Mouse (Mus musculus) midbrain, embryonic 11.5 days (tissue): Measurements from ENCODE around the gene Nupl1. TPM values are rescaled to one million over a fixed set of nuclear protein-coding genes. Genes with fewer than 3 reads are reported as not detected.

Experiments
- ATAC-seq: fragments of 200-750 bp; cut with Nextera tagmentation; 2 replicates; pipeline ENCODE4 v1.8.0; 2017; ENCODE audit warnings: moderate TSS enrichment, moderate library complexity; ENCODE audit not compliant: low FRiP score
- DNase-seq: peaks from one replicate; pipeline ENCODE4 v3.0.0; 2015; ENCODE audit warnings: low spot score; ENCODE audit errors: missing footprints
- H3K27ac ChIP-seq: fragments of 300-500 bp; sonication (generic); 2 replicates; pipeline ENCODE4 v1.5.1; 2014; ENCODE audit warnings: low read depth, low read length
- H3K27me3 ChIP-seq: fragments of 300-500 bp; sonication (generic); 2 replicates; pipeline ENCODE4 v1.6.1; 2014; ENCODE audit warnings: mild to moderate bottlenecking, low read length, moderate library complexity, mixed read lengths; ENCODE audit not compliant: control insufficient read depth, insufficient read depth
- H3K36me3 ChIP-seq: fragments of 300-500 bp; sonication (generic); 2 replicates; pipeline ENCODE4 v1.6.1; 2014; ENCODE audit warnings: mild to moderate bottlenecking, low read length, moderate library complexity, mixed read lengths; ENCODE audit not compliant: control insufficient read depth, insufficient read depth
- H3K4me1 ChIP-seq: fragments of 300-500 bp; sonication (generic); 2 replicates; pipeline ENCODE4 v1.6.1; 2014; ENCODE audit warnings: low read length; ENCODE audit not compliant: control insufficient read depth, insufficient read depth
- H3K4me2 ChIP-seq: fragments of 300-500 bp; sonication (generic); 2 replicates; pipeline ENCODE4 v1.6.1; 2014; ENCODE audit warnings: mild to moderate bottlenecking, moderate library complexity
- H3K4me3 ChIP-seq: fragments of 300-500 bp; sonication (generic); 2 replicates; pipeline ENCODE4 v1.5.1; 2014; ENCODE audit warnings: low read depth, low read length
- H3K9ac ChIP-seq: fragments of 300-500 bp; sonication (generic); 2 replicates; pipeline ENCODE4 v1.6.1; 2014; ENCODE audit warnings: low read length
- H3K9me3 ChIP-seq: fragments of 300-500 bp; sonication (generic); 2 replicates; pipeline ENCODE4 v1.6.1; 2016; ENCODE audit warnings: low read length; ENCODE audit not compliant: control insufficient read depth
- WGBS: fragments of 180-500 bp; shearing (Covaris S2); extraction: QIAGEN DNeasy Blood & Tissue Kit; methylation state at CpG from one replicate; pipeline ENCODE4 v1.1.7; 2014; 5-methylcytosine and 5-hydroxymethylcytosine counted together
- polyA plus RNA-seq: library from polyadenylated mRNA; unstranded; fragments of >200 nt; fragmentation: Nextera tagmentation; extraction: Ambion mirVana; gene quantifications from 2 replicates; pipeline ENCODE4 v1.2.1, GENCODE M21; 2014

The Nupl1 gene
- polyA plus RNA-seq, 1 experiment from 2014 or later, result 0.04 TPM

GRCm38 (mm10) chr14:60252004-60253000 is 1.1 kb upstream of the Nupl1 start:
- no peaks in the 10 kb centered on the region for H3K36me3 ChIP-seq
- H3K4me3 ChIP-seq, result peak overlapping the region; percentile 97
- ATAC-seq (0 out of 2 replicates have a peak, but pooled peaks have one; percentile 6), DNase-seq (no peak)
- peak overlapping the region; percentile 62 for H3K27ac ChIP-seq
- H3K9ac ChIP-seq, result peak overlapping the region; percentile 97
- H3K27me3 ChIP-seq, result no peaks in the 10 kb centered on the region
- peaks cover 9% of the 10 kb centered on the region for H3K4me1 ChIP-seq
- no peaks in the 10 kb centered on the region for H3K9me3 ChIP-seq
- 21% methylated on average over 15 of the region's 15 CpGs for WGBS
- peak overlapping the region; percentile 87 for H3K4me2 ChIP-seq

- Histone ChIP-seq H3K36me3 (no peaks in the 10 kb centered on the region), H3K27ac (peak overlapping the region; percentile 88), H3K9me3 (no peaks in the 10 kb centered on the region), H3K4me1 (peaks cover 9% of the 10 kb centered on the region), H3K4me3 (peak overlapping the region; percentile 97), H3K27me3 (no peaks in the 10 kb centered on the region), H3K9ac (peak overlapping the region; percentile 97), H3K4me2 (peak overlapping the region; percentile 87)
- under 1% methylated on average over 39 of the region's 39 CpGs for WGBS
- no peak for DNase-seq
- ATAC-seq, result peak; percentile 71
Measured at GRCm38 (mm10) chr14:60250879-60251278, 352 bp downstream of the Nupl1 start.

- Histone ChIP-seq H3K36me3 (no peaks in the 10 kb centered on the region), H3K4me3 (peak overlapping the region; percentile 97), H3K4me2 (peak overlapping the region; percentile 87), H3K27ac (no peak overlapping the region), H3K4me1 (peaks cover 9% of the 10 kb centered on the region), H3K27me3 (no peaks in the 10 kb centered on the region), H3K9ac (peak overlapping the region; percentile 97), H3K9me3 (no peaks in the 10 kb centered on the region)
- 29% methylated on average over 8 of the region's 8 CpGs for WGBS
- DNase-seq (no peak), ATAC-seq (no peak)
Measured at GRCm38 (mm10) chr14:60250366-60250765, 865 bp downstream of the Nupl1 start.

GRCm38 (mm10) chr14:60238551-60238950 is 12.7 kb downstream of the Nupl1 start:
- no peak for DNase-seq
- no peak overlapping the region for H3K27ac ChIP-seq

DNA sequence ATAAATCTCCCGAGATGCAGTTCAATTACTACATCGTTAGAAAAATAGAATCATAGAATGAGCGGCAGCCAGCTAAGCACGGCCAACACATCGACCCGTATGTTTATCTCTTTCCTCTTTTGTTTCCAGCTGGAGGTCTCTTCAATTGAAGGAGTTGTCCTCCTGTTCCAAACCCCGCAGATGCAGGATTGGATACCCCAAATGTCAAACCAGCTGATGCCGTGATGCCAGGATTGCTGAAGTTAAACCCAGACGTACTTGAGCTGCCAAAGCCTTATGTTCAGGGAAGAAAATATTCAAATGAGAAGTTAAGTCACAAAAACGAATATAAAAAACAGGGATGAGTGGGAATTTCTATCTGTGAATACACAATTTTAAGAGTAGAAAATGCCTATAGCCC is 31.3 kb downstream of the Nupl1 start:
- 93% methylated on average over 10 of the region's 10 CpGs for WGBS
- ATAC-seq (no peak), DNase-seq (no peak)
- H3K9ac ChIP-seq, result no peak overlapping the region
- no peak overlapping the region for H3K4me3 ChIP-seq
- H3K4me1 ChIP-seq, result no peaks in the 10 kb centered on the region
- H3K4me2 ChIP-seq, result no peak overlapping the region
- H3K36me3 ChIP-seq, result peaks cover 6% of the 10 kb centered on the region
- H3K9me3 ChIP-seq, result no peaks in the 10 kb centered on the region
- H3K27ac ChIP-seq, result no peak overlapping the region
- no peaks in the 10 kb centered on the region for H3K27me3 ChIP-seq

More at GRCm38 (mm10) chr14:60238551-60238950, 12.7 kb downstream of the Nupl1 start:
- Histone ChIP-seq H3K4me1 (no peaks in the 10 kb centered on the region), H3K9me3 (no peaks in the 10 kb centered on the region), H3K4me3 (no peak overlapping the region), H3K4me2 (no peak overlapping the region), H3K9ac (no peak overlapping the region), H3K36me3 (peaks cover 8% of the 10 kb centered on the region; the same call in 1 of the 2 replicates), H3K27me3 (no peaks in the 10 kb centered on the region)
- ATAC-seq, result no peak
- 83% methylated on average over 3 of the region's 3 CpGs for WGBS

DNA sequence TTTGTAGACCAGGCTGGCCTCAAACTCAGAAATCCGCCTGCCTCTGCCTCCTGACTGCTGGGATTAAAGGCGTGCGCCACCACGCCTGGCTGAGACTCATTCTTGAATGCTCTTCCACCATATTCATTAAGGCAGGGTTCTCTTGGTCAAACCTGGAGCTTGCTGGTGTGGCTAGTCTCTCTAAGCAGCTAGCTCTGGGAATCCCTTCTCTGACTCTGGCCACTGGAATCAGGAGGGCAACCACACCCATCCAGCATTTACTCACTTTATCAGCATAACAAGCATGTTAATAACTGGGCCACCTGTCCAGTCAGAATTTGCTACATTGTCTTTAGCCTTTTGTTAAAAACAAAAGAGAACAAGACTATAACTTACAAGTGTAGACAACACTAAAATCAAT is 33.6 kb downstream of the Nupl1 start:
- WGBS, result 92% methylated on average over 4 of the region's 4 CpGs
- Histone ChIP-seq H3K27me3 (no peaks in the 10 kb centered on the region), H3K9me3 (no peaks in the 10 kb centered on the region), H3K27ac (no peak overlapping the region), H3K4me1 (no peaks in the 10 kb centered on the region), H3K9ac (no peak overlapping the region), H3K4me2 (no peak overlapping the region), H3K36me3 (peaks cover 4% of the 10 kb centered on the region), H3K4me3 (no peak overlapping the region)
- no peak for ATAC-seq
- DNase-seq, result no peak

GRCm38 (mm10) chr14:60216125-60216524 is 35.1 kb downstream of the Nupl1 start:
- H3K36me3 ChIP-seq, result peaks cover 4% of the 10 kb centered on the region; the same call in 1 of the 2 replicates
- H3K27me3 ChIP-seq, result no peaks in the 10 kb centered on the region
- WGBS, result 97% methylated on average over 1 of the region's 1 CpGs
- DNase-seq (no peak), ATAC-seq (no peak)
- no peak overlapping the region for H3K9ac ChIP-seq
- H3K27ac ChIP-seq, result no peak overlapping the region
- no peaks in the 10 kb centered on the region for H3K9me3 ChIP-seq
- no peak overlapping the region for H3K4me3 ChIP-seq
- H3K4me2 ChIP-seq, result no peak overlapping the region
- no peaks in the 10 kb centered on the region for H3K4me1 ChIP-seq

GRCm38 (mm10) chr14:60215000-60215399 is 36.2 kb downstream of the Nupl1 start:
- WGBS, result 92% methylated on average over 3 of the region's 3 CpGs
- DNase-seq, result no peak
- H3K4me2 ChIP-seq, result no peak overlapping the region
- peaks cover 4% of the 10 kb centered on the region; the same call in 1 of the 2 replicates for H3K36me3 ChIP-seq
- no peaks in the 10 kb centered on the region for H3K9me3 ChIP-seq
- no peak for ATAC-seq
- H3K4me1 ChIP-seq, result no peaks in the 10 kb centered on the region
- no peaks in the 10 kb centered on the region for H3K27me3 ChIP-seq
- H3K4me3 ChIP-seq, result no peak overlapping the region
- H3K27ac ChIP-seq, result no peak overlapping the region
- no peak overlapping the region for H3K9ac ChIP-seq

DNA sequence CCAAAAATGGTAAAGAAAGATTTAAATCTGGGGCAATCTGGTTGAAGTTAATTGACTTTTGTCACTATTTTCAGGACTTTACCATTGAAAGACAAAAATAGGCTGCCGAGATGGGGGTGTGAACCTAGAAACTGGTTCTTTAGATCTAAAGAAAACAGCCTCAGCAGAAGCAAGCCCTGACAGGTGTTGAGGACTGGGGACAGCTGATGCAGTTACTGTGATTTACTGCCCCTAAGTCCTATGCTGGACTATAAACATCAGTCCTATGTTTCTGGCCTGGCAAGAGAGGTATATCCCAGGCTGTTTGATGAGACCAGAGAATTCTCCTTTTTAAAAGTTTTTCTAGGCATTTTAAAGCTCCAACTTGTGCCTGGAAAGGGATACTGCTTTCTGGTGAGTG is 37.2 kb downstream of the Nupl1 start:
- Histone ChIP-seq H3K27me3 (no peaks in the 10 kb centered on the region), H3K36me3 (peaks cover 2% of the 10 kb centered on the region; the same call in 1 of the 2 replicates), H3K9ac (no peak overlapping the region), H3K4me3 (no peak overlapping the region), H3K4me2 (no peak overlapping the region), H3K4me1 (no peaks in the 10 kb centered on the region), H3K27ac (no peak overlapping the region), H3K9me3 (no peaks in the 10 kb centered on the region)
- WGBS, result 88% methylated on average over 1 of the region's 1 CpGs
- DNase-seq (no peak), ATAC-seq (no peak)
